Mouse (Mus musculus): Measurements from ENCODE around the gene Prkar1b. TPM values are rescaled to one million over a fixed set of nuclear protein-coding genes. Genes with fewer than 3 reads are reported as not detected.

The Prkar1b gene
- polyA plus RNA-seq, 1 experiment from 2014 or later, result 13.5 TPM

DNA sequence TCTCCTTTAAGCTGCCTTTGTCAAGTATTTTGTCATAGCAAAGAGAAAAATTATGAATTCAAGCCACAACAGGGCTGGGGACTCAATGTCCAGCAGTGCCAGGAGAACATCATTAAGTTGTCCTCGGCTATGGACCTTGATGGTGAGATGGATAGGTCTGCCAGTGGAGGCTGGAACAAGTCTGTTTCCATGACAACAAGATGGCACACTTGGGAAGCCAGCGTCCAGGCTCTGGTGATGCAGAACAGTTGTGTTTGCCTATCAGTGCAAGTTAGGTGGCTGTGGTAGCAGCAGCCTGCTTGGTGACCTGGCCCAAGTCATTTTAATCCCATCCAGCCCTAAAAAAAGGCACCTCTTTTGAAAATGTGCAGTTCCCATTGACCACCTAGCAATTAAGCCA lies 102.6 kb downstream of the Prkar1b start:
- whole genome bisulfite sequencing, result 50% methylated on average over 2 of the region's 2 CpGs
- ATAC-seq (ENCODE audit: insufficient read depth), result no peak
- no peak for TF ChIP-seq CTCF (IDR thresholded peaks at IDR 0.05; ENCODE audit: low read depth)

DNA sequence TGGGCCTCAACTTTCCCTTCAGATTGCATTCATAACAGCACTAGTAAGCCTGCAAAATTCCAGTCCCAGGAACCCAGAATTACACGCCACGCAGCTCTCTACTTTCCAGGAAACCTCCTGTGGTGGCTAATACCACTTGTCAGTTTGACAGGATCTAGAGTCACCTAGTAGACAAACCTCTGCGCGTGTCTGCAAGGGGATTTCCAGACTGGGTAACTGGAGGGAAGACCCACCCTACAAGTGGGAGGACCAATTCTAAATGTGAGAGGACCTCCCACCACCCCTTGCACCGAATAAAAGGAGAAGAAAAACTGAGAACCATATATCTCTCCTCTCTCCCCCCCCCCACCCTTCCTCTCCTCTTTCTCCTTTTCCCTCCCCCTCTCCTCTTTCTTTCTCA lies 103.2 kb downstream of the Prkar1b start:
- 58% methylated on average over 5 of the region's 5 CpGs for WGBS
- ATAC-seq (ENCODE audit: insufficient read depth) (no peak), DNase-seq (no peak)
- no peak overlapping the region for H3K4me2 ChIP-seq
- no peak overlapping the region for H3K27ac ChIP-seq (ENCODE audit: low read depth)
- H3K9me3 ChIP-seq (ENCODE audit: low read depth, low read length), result no peaks in the 10 kb centered on the region
- TF ChIP-seq CTCF (IDR thresholded peaks at IDR 0.05; ENCODE audit: low read depth), result no peak
- no peaks in the 10 kb centered on the region for H3K4me1 ChIP-seq (ENCODE audit: insufficient read depth)
- H3K27me3 ChIP-seq (ENCODE audit: insufficient read depth, low read length), result no peaks in the 10 kb centered on the region
- H3K9ac ChIP-seq, result no peak overlapping the region
- 0 out of 2 replicates have a peak, but pooled peaks cover 3% of the 10 kb centered on the region for H3K36me3 ChIP-seq (ENCODE audit: insufficient read depth)
- H3K4me3 ChIP-seq (ENCODE audit: low read depth, low read length), result no peak overlapping the region

More for the DNA sequence above, 102.6 kb downstream of the Prkar1b start:
- H3K9ac ChIP-seq, result no peak overlapping the region
- no peaks in the 10 kb centered on the region for H3K4me1 ChIP-seq (ENCODE audit: insufficient read depth)
- no peak overlapping the region for H3K4me2 ChIP-seq
- no peak for DNase-seq
- H3K4me3 ChIP-seq (ENCODE audit: low read depth, low read length), result no peak overlapping the region
- H3K27ac ChIP-seq (ENCODE audit: low read depth), result no peak overlapping the region
- H3K27me3 ChIP-seq (ENCODE audit: insufficient read depth, low read length), result no peaks in the 10 kb centered on the region
- H3K36me3 ChIP-seq (ENCODE audit: insufficient read depth), result no peaks in the 10 kb centered on the region
- H3K9me3 ChIP-seq (ENCODE audit: low read depth, low read length), result no peaks in the 10 kb centered on the region

DNA sequence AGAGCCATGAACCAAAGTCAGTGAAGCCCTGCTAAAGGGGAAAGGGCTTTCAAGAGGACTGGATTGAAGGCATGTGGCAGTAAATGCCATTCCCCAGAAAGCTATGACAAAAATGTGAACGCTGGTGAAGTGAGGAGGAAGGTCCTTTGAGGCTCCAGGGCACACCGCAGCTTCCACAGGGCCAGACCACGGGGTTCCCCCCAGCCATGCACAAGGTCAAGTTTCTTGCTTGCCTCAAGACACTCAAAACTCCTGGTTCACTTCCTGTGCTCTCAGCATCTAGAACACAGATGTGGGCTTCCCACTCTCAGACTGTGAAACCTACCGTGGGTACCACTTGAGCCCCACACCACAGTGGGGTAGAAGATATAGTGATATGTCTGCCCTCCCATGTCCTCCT lies 106.3 kb downstream of the Prkar1b start:
- H3K4me1 ChIP-seq (ENCODE audit: insufficient read depth), result no peaks in the 10 kb centered on the region
- no peak overlapping the region for H3K4me3 ChIP-seq (ENCODE audit: low read depth, low read length)
- ATAC-seq (ENCODE audit: insufficient read depth) (no peak), DNase-seq (no peak)
- H3K27ac ChIP-seq (ENCODE audit: low read depth), result no peak overlapping the region
- no peak for TF ChIP-seq CTCF (IDR thresholded peaks at IDR 0.05; ENCODE audit: low read depth)
- H3K9me3 ChIP-seq (ENCODE audit: low read depth, low read length), result no peaks in the 10 kb centered on the region
- 0 out of 2 replicates have a peak, but pooled peaks cover 3% of the 10 kb centered on the region for H3K36me3 ChIP-seq (ENCODE audit: insufficient read depth)
- no peak overlapping the region for H3K4me2 ChIP-seq
- no peak overlapping the region for H3K9ac ChIP-seq
- 48% methylated on average over 4 of the region's 4 CpGs for WGBS
- no peaks in the 10 kb centered on the region for H3K27me3 ChIP-seq (ENCODE audit: insufficient read depth, low read length)

DNA sequence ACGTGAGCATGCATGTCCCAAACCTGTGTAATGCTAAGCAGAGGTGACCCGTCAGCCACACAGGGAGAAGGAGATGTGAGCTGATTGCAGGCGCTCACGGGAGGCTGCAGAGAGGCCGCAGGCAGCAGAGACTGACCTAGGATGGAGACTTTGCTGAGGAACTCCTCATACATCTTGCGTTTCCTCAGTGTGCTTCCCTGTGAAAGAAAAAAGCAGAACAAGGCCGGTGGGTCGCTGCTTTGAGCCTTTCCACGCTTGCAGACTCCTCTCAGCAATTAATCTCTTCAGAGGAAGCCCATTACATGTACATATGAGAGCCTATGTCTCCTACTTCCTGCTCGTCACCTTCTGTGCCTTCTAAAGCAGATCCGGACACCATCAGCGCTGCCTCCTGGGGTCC lies 107.5 kb downstream of the Prkar1b start:
- WGBS, result 69% methylated on average over 12 of the region's 12 CpGs
- H3K4me1 ChIP-seq (ENCODE audit: insufficient read depth), result no peaks in the 10 kb centered on the region

DNA sequence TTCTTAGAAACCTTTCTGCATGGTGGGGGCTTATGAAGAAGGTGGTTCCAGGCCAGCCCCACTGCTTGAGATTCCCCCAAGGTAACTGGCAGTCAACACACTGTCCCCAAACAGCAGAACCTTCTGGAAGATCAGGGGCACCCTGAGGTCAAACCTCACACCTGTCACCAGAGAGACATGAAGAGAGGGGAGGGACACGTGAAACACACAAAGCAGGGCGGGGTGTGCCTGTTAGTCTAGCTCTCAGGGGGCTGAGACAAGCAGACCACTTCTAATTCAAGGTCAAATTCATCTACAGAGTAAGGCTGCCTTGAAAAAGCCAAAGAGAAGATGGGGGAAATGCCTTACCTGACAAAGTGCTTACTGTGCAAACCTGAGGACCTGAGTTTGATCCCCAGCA lies 114.6 kb downstream of the Prkar1b start:
- DNase-seq (no peak), ATAC-seq (ENCODE audit: insufficient read depth) (no peak)
- Histone ChIP-seq H3K9ac (no peak overlapping the region), H3K4me2 (no peak overlapping the region), H3K4me3 (ENCODE audit: low read depth, low read length) (no peak overlapping the region), H3K4me1 (ENCODE audit: insufficient read depth) (peaks cover 8% of the 10 kb centered on the region), H3K27ac (ENCODE audit: low read depth) (no peak overlapping the region), H3K36me3 (ENCODE audit: insufficient read depth) (no peaks in the 10 kb centered on the region), H3K9me3 (ENCODE audit: low read depth, low read length) (no peaks in the 10 kb centered on the region), H3K27me3 (ENCODE audit: insufficient read depth, low read length) (no peaks in the 10 kb centered on the region)
- 53% methylated on average over 2 of the region's 2 CpGs for WGBS
- no peak for TF ChIP-seq CTCF (IDR thresholded peaks at IDR 0.05; ENCODE audit: low read depth)

More for the DNA sequence above, 107.5 kb downstream of the Prkar1b start:
- no peak for ATAC-seq (ENCODE audit: insufficient read depth)
- no peak for TF ChIP-seq CTCF (IDR thresholded peaks at IDR 0.05; ENCODE audit: low read depth)
- DNase-seq, result no peak
- no peaks in the 10 kb centered on the region for H3K27me3 ChIP-seq (ENCODE audit: insufficient read depth, low read length)
- 0 out of 2 replicates have a peak, but pooled peaks cover 3% of the 10 kb centered on the region for H3K36me3 ChIP-seq (ENCODE audit: insufficient read depth)
- no peak overlapping the region for H3K9ac ChIP-seq
- H3K4me3 ChIP-seq (ENCODE audit: low read depth, low read length), result no peak overlapping the region
- H3K9me3 ChIP-seq (ENCODE audit: low read depth, low read length), result no peaks in the 10 kb centered on the region
- H3K4me2 ChIP-seq, result no peak overlapping the region
- H3K27ac ChIP-seq (ENCODE audit: low read depth), result no peak overlapping the region

DNA sequence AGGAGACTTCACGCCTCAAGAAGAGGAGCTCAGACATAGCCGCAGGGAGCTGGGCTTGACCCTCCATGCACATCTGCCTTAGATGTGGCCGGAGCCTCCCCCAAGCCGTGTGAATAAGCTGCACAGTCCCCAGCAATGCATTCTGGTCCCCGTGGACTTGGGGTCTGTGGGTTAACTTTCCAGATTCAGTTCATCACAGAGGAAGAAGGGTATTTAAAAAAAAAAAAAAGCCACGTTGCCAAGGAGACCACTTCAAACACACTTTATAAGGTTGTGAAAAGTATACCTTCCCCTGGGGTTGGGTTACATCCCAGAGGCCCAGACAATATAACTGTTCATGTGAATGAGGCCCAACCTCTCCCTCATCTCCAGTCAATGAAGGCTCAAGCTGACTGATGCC lies 115.1 kb downstream of the Prkar1b start:
- Histone ChIP-seq H3K36me3 (ENCODE audit: insufficient read depth) (no peaks in the 10 kb centered on the region), H3K27ac (ENCODE audit: low read depth) (no peak overlapping the region; the same call in 1 of the 2 replicates), H3K4me3 (ENCODE audit: low read depth, low read length) (no peak overlapping the region), H3K9ac (no peak overlapping the region), H3K9me3 (ENCODE audit: low read depth, low read length) (no peaks in the 10 kb centered on the region), H3K4me2 (no peak overlapping the region), H3K27me3 (ENCODE audit: insufficient read depth, low read length) (no peaks in the 10 kb centered on the region), H3K4me1 (ENCODE audit: insufficient read depth) (peaks cover 8% of the 10 kb centered on the region)
- 34% methylated on average over 6 of the region's 6 CpGs for WGBS
- TF ChIP-seq CTCF (IDR thresholded peaks at IDR 0.05; ENCODE audit: low read depth), result no peak
- DNase-seq, result peak; percentile 34
- 0 out of 2 replicates have a peak, but pooled peaks have one; percentile 18 for ATAC-seq (ENCODE audit: insufficient read depth)

DNA sequence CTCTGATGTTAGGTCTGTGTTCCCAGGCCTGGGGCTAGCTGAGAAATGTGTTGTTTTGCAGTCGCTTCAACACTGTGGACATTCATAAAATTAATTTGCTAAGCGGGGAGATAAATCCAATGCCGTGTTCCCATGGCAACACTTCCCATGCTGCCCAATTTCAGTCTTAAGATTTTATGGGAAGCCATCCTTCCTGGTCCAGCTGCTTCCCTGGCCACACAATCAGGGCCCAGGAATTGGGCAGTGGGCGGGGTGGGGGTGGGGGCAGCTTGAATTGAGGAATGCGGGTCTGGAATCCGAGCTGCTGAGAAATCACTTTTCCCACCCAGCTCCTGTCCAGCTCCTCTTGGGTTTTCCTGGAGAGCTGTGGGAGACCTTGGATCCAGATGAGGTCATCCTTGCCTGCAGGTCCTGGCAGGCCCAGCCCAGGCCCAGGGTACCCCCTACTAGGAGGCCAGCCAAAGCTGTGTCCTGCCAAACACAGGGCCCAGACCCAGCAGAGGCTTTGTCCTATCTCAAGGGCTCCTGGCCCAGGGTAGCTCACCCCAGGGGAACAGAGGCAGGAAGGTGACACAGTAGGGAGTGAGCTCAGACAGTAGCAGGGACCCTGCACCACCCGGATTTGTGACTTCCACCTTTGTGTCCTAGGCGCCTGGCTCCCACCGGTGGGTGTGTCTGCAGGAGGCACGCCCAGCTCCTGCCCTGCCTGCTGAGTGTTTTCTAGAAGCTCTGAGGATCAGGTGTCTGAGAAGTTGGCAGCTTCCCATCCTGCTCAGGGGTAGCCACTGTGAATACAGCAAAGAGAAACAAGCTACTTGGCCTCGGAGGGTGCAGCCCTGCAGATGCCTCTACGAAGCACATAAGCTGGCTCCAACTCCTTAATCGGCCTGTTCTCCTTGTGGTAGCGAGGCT lies 116.1 kb downstream of the Prkar1b start:
- H3K9me3 ChIP-seq (ENCODE audit: low read depth, low read length), result no peaks in the 10 kb centered on the region
- H3K4me1 ChIP-seq (ENCODE audit: insufficient read depth), result peaks cover 8% of the 10 kb centered on the region
- TF ChIP-seq CTCF (IDR thresholded peaks at IDR 0.05; ENCODE audit: low read depth), result no peak
- no peaks in the 10 kb centered on the region for H3K36me3 ChIP-seq (ENCODE audit: insufficient read depth)
- H3K27ac ChIP-seq (ENCODE audit: low read depth), result peak overlapping the region; percentile 76; the same call in 1 of the 2 replicates
- no peak overlapping the region for H3K4me2 ChIP-seq
- H3K4me3 ChIP-seq (ENCODE audit: low read depth, low read length), result no peak overlapping the region
- H3K9ac ChIP-seq, result peak overlapping the region; percentile 20; the same call in 1 of the 2 replicates
- ATAC-seq (ENCODE audit: insufficient read depth) (peak; percentile 75), DNase-seq (peak; percentile 63)
- WGBS, result 38% methylated on average over 14 of the region's 14 CpGs
- no peaks in the 10 kb centered on the region for H3K27me3 ChIP-seq (ENCODE audit: insufficient read depth, low read length)

Measured in lung, embryonic 14.5 days (tissue).